Mouse (Mus musculus): ENCODE results near the gene Tmem120b. TPM values are rescaled to one million over a fixed set of nuclear protein-coding genes. Genes with fewer than 3 reads are reported as not detected.

Tmem120b gene
- total and polyA plus RNA-seq, 3 experiments = 4.8 to 8.0 (median 6.2) TPM

DNA sequence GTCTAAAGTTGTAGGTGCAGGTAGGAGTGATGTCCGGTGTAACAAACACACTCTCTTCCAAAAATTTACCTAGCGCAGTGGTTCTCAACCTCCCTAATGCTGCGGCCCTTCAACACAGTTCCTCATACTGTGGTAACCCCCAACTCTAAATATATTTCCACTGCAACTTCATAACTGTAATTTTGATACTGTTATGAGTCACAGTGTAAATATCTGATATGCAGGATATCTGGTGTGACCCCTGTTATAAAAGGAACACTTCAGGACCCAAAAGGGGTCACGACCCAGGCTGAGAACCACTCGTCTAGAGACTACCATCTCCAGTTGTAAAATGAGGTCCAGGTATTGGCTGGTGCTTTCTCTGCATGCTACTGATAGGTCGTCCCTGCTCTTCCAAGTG, 56.9 kb downstream of the Tmem120b start:
- Histone ChIP-seq H3K79me2 (replicated peaks; ENCODE audit: control insufficient read depth, extremely low read depth, insufficient read depth, poor library complexity, severe bottlenecking) (peaks cover 40% of the 10 kb centered on the region), H3K36me3 (replicated peaks in 1 of 2; ENCODE audit: control insufficient read depth in 1 of 2, insufficient read depth in 1 of 2, low read length in 1 of 2) (peaks cover 31 to 48% of the 10 kb centered on the region in 2 experiments), H3K27ac (ENCODE audit: insufficient read depth, low read depth) (peak overlapping the region; percentile 93), H3K9me3 (replicated peaks; ENCODE audit: low read length) (peaks cover 11% of the 10 kb centered on the region), H3K4me3 (replicated peaks in 1 of 3; ENCODE audit: low read depth in 2 of 3, low read length in 2 of 3, poor library complexity in 1 of 3) (no peak overlapping the region), H3K9ac (ENCODE audit: insufficient read depth, low read depth) (peak overlapping the region; percentile 54; the same call in 1 of the 2 replicates), H3K4me2 (ENCODE audit: insufficient read depth, low read depth, poor library complexity, severe bottlenecking) (peak overlapping the region; percentile 82), H3K27me3 (replicated peaks) (no peaks in the 10 kb centered on the region), H3K4me1 (ENCODE audit: control insufficient read depth in 1 of 2, insufficient read depth in 2 of 2) (peaks cover 7 to 52% of the 10 kb centered on the region in 2 experiments)
- dilution Hi-C loops (cut with MboI; ENCODE audit: extremely low pct_ligation_motif_present, extremely low pct_unique_long_range_greater_than_20kb, low sequenced_read_pairs) = no loop called here
- in situ Hi-C loops (cut with MboI; ENCODE audit: low pct_ligation_motif_present, low pct_unique_long_range_greater_than_20kb, low sequenced_read_pairs) = no loop called here
- TF ChIP-seq SMC3 (IDR thresholded peaks at IDR 0.05; ENCODE audit: low read depth, low read length) (no peak), ELF1 (IDR thresholded peaks at IDR 0.05; ENCODE audit: low read depth, low read length) (no peak), MAFK (IDR thresholded peaks at IDR 0.05; ENCODE audit: insufficient replicate concordance, low read length) (no peak), ZMIZ1 (IDR thresholded peaks at IDR 0.05; ENCODE audit: low read depth, low read length) (no peak), EP300 (IDR thresholded peaks at IDR 0.05; ENCODE audit: low read length) (peak; percentile 64; the same call in 1 of the 2 replicates), SIN3A (IDR thresholded peaks at IDR 0.05; ENCODE audit: low read length) (no peak), NRF1 (IDR thresholded peaks at IDR 0.05; ENCODE audit: low read depth, low read length) (no peak), ZC3H11A (IDR thresholded peaks at IDR 0.05; ENCODE audit: low read depth, low read length) (no peak), MAX (IDR thresholded peaks at IDR 0.05; ENCODE audit: low read length) (no peak), TCF12 (IDR thresholded peaks at IDR 0.05; ENCODE audit: low read depth, low read length) (no peak), MAZ (IDR thresholded peaks at IDR 0.05; ENCODE audit: low read depth, low read length) (no peak), MEF2A (IDR thresholded peaks at IDR 0.05; ENCODE audit: borderline replicate concordance, low read depth, low read length) (peak; percentile 48; the same call in 1 of the 2 replicates), CTCF (conservative IDR thresholded peaks at IDR 0.05 in 1 of 2, IDR thresholded peaks at IDR 0.05 in 1 of 2; ENCODE audit: low read depth in 2 of 2, low read length in 2 of 2) (no peak), TBP (conservative IDR thresholded peaks at IDR 0.05; ENCODE audit: low read depth, low read length) (no peak), IRF4 (IDR thresholded peaks at IDR 0.05; ENCODE audit: low read depth, low read length) (peak; percentile 79), MYC (IDR thresholded peaks at IDR 0.05; ENCODE audit: low read depth, low read length) (no peak), BHLHE40 (IDR thresholded peaks at IDR 0.05; ENCODE audit: low read depth, low read length) (no peak), RAD21 (IDR thresholded peaks at IDR 0.05; ENCODE audit: low read depth, low read length) (no peak), CHD2 (IDR thresholded peaks at IDR 0.05; ENCODE audit: low read length) (no peak), E2F4 (IDR thresholded peaks at IDR 0.05; ENCODE audit: insufficient replicate concordance, low read depth, low read length) (no peak), UBTF (IDR thresholded peaks at IDR 0.05; ENCODE audit: low read depth, low read length) (no peak), GABPA (IDR thresholded peaks at IDR 0.05; ENCODE audit: insufficient replicate concordance, low read depth, low read length) (no peak), POLR2A (IDR thresholded peaks at IDR 0.05; ENCODE audit: low read depth, low read length) (no peak), CHD1 (IDR thresholded peaks at IDR 0.05; ENCODE audit: low read depth, low read length) (no peak), PAX5 (IDR thresholded peaks at IDR 0.05; ENCODE audit: low read length) (no peak), USF2 (conservative IDR thresholded peaks at IDR 0.05; ENCODE audit: low read depth, low read length) (no peak), USF1 (IDR thresholded peaks at IDR 0.05; ENCODE audit: low read depth, low read length) (no peak), JUND (conservative IDR thresholded peaks at IDR 0.05; ENCODE audit: low read depth, low read length) (peak; percentile 66; the same call in 1 of the 2 replicates), ZNF384 (IDR thresholded peaks at IDR 0.05; ENCODE audit: low read depth, low read length) (no peak), NELFE (IDR thresholded peaks at IDR 0.05; ENCODE audit: low read depth, low read length) (no peak), KAT2A (IDR thresholded peaks at IDR 0.05; ENCODE audit: insufficient replicate concordance, low read length) (no peak), JUN (IDR thresholded peaks at IDR 0.05; ENCODE audit: insufficient read depth, low read depth, low read length) (peak; percentile 11; the same call in 1 of the 2 replicates), POLR2AphosphoS2 (IDR thresholded peaks at IDR 0.05; ENCODE audit: low read depth, low read length) (no peak)
- no peak for DNase-seq (ENCODE audit: extremely low read depth)

Measured in CH12.LX (cell line).